Mouse (Mus musculus) lung, postnatal 25 days (tissue): ENCODE measurements around the gene Lrp4.

Source experiments
- DNase-seq: peaks from one replicate; pipeline ENCODE4 v3.0.0; 2022; ENCODE audit warnings: low spot score

Gene Lrp4

GRCm38 (mm10) chr2:91453231-91454075 lies 3.9 kb upstream of the Lrp4 start:
- no peak for DNase-seq

- DNase-seq, result no peak
Observed at GRCm38 (mm10) chr2:91454434-91454833, 2.9 kb upstream of the Lrp4 start.

- peak; percentile 78 for DNase-seq
Observed at GRCm38 (mm10) chr2:91455826-91456225, 1.5 kb upstream of the Lrp4 start.

- DNase-seq, result no peak
Observed at GRCm38 (mm10) chr2:91456491-91457100, 715 bp upstream of the Lrp4 start.

- DNase-seq, result no peak
Observed at GRCm38 (mm10) chr2:91457656-91458251, 443 bp downstream of the Lrp4 start.

- DNase-seq, result peak; percentile 39
Observed at GRCm38 (mm10) chr2:91458252-91458672, 951 bp downstream of the Lrp4 start.

GRCm38 (mm10) chr2:91458673-91459391 lies 1.5 kb downstream of the Lrp4 start:
- DNase-seq, result peak; percentile 40

GRCm38 (mm10) chr2:91460076-91460475 lies 2.8 kb downstream of the Lrp4 start:
- no peak for DNase-seq

- no peak for DNase-seq
Observed at GRCm38 (mm10) chr2:91460771-91461170, 3.5 kb downstream of the Lrp4 start.

- DNase-seq, result no peak
Observed at GRCm38 (mm10) chr2:91461341-91461740, 4.0 kb downstream of the Lrp4 start.

- DNase-seq, result no peak
Observed at GRCm38 (mm10) chr2:91462196-91462595, 4.9 kb downstream of the Lrp4 start.

- DNase-seq, result no peak
Observed at GRCm38 (mm10) chr2:91462681-91463080, 5.4 kb downstream of the Lrp4 start.

GRCm38 (mm10) chr2:91465934-91466333 lies 8.6 kb downstream of the Lrp4 start:
- DNase-seq, result no peak

- no peak for DNase-seq
Observed at GRCm38 (mm10) chr2:91467613-91468012, 10.3 kb downstream of the Lrp4 start.

- no peak for DNase-seq
Observed at GRCm38 (mm10) chr2:91470055-91470647, 12.8 kb downstream of the Lrp4 start.

GRCm38 (mm10) chr2:91474358-91474757 lies 17.0 kb downstream of the Lrp4 start:
- DNase-seq, result peak; percentile 58

- no peak for DNase-seq
Observed at GRCm38 (mm10) chr2:91475791-91476190, 18.5 kb downstream of the Lrp4 start.

GRCm38 (mm10) chr2:91476251-91476661 lies 18.9 kb downstream of the Lrp4 start:
- no peak for DNase-seq

- no peak for DNase-seq
Observed at GRCm38 (mm10) chr2:91476841-91477240, 19.5 kb downstream of the Lrp4 start.

- no peak for DNase-seq
Observed at GRCm38 (mm10) chr2:91480399-91480801, 23.1 kb downstream of the Lrp4 start.

- DNase-seq, result peak; percentile 75
Observed at GRCm38 (mm10) chr2:91480805-91481514, 23.6 kb downstream of the Lrp4 start.
